Mouse (Mus musculus) C2C12 (cell line): ENCODE measurements around the gene Ankrd39. TPM values are rescaled to one million over a fixed set of nuclear protein-coding genes. Genes with fewer than 3 reads are reported as not detected.

ENCODE experiments used
- H3K27me3 ChIP-seq: one replicate; pipeline ENCODE4 v1.6.1; 2011; ENCODE audit not compliant: control insufficient read depth, insufficient read depth, insufficient read length
- H3K36me3 ChIP-seq: one replicate; pipeline ENCODE4 v1.6.1; 2011; ENCODE audit not compliant: control insufficient read depth, insufficient read depth
- H3K4me3 ChIP-seq: one replicate; pipeline ENCODE4 v1.5.1; 2011; ENCODE audit warnings: mild to moderate bottlenecking, control low read depth; ENCODE audit not compliant: poor library complexity, insufficient read depth, severe bottlenecking
- H3K79me2 ChIP-seq: one replicate; pipeline ENCODE4 v1.6.1; 2011; ENCODE audit not compliant: control insufficient read depth, insufficient read depth
- H3K79me3 ChIP-seq: one replicate; pipeline ENCODE4 v1.6.1; 2011; ENCODE audit warnings: low read depth, control low read depth
- H3ac ChIP-seq: one replicate; pipeline ENCODE3; 2011; ENCODE audit warnings: low read depth; ENCODE audit not compliant: control insufficient read depth, insufficient read length
- CEBPB ChIP-seq: IDR thresholded peaks from one replicate; pipeline ENCODE4 v1.6.1; 2011; ENCODE audit warnings: low read depth, mild to moderate bottlenecking, control low read depth, moderate library complexity
- CTCF ChIP-seq: IDR thresholded peaks from one replicate; pipeline ENCODE4 v1.5.1; 2011; ENCODE audit not compliant: control insufficient read depth, insufficient read depth, insufficient read length
- FOSL1 ChIP-seq: IDR thresholded peaks from one replicate; pipeline ENCODE4 v1.8.0; 2011; ENCODE audit warnings: mild to moderate bottlenecking, low read length; ENCODE audit not compliant: poor library complexity, insufficient read depth, severe bottlenecking
- MAX ChIP-seq: IDR thresholded peaks from one replicate; pipeline ENCODE4 v1.6.1; 2011; ENCODE audit warnings: mild to moderate bottlenecking, control low read depth
- MYOD1 ChIP-seq: IDR thresholded peaks from one replicate; pipeline ENCODE4 v1.6.1; 2011; ENCODE audit warnings: low read depth; ENCODE audit not compliant: control insufficient read depth, insufficient read length
- MYOG ChIP-seq: IDR thresholded peaks from one replicate; pipeline ENCODE4 v1.6.1; 2011; ENCODE audit not compliant: control insufficient read depth, insufficient read length; ENCODE audit errors: extremely low read depth
- USF1 ChIP-seq: IDR thresholded peaks from one replicate; pipeline ENCODE4 v1.6.1; 2011; ENCODE audit warnings: low read depth, mild to moderate bottlenecking, control low read depth, moderate library complexity
- polyA plus RNA-seq: library from polyadenylated mRNA; unstranded; fragments of >200 nt; fragmentation: generic; extraction: Trizol; gene quantifications from one replicate; pipeline ENCODE4 v1.2.1, GENCODE M21; 2012; ENCODE audit warnings: missing spikeins

The Ankrd39 gene
- polyA plus RNA-seq, 1 experiment, result 7.8 TPM

DNA sequence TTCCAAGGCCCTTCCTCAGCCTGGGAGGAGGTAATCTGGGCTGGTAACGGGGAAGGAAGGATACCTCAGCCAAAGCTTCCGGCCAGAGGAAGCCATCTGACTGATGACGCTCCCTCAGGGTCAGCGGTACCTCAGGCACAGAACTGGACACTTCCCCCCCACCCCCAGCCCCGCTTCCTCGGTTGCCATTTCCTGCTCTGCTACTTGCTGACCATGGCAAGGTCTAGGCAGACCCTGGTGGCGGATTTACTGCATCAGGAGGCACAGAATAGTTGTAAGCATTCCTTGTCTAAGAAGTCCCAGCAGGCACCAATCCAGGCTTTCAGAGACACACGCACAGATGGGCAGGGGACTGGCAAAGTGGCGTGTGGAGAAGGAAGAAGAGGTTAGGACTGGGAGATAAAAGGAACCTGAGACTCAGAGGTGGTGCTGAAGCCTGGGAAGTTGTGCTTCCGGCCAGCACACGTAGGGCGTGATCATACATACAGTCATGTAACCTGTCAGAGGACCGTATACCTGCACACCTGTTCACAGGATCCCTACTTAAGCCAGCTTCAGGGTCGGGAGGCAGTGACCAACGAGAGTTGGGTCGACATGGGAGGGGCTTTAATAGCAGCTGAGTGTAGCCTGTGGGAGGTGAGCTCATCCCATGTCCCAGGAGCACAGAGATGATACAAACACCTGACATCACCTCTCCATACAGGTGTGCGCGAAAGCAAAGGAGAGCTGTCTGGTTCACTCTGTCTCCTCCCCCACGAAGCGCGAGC, 7.6 kb upstream of the Ankrd39 start:
- TF ChIP-seq MAX (no peak), CEBPB (no peak), CTCF (no peak), MYOD1 (no peak), USF1 (no peak), MYOG (no peak), FOSL1 (no peak)
- H3K36me3 ChIP-seq, result peaks cover 50% of the 10 kb centered on the region

DNA sequence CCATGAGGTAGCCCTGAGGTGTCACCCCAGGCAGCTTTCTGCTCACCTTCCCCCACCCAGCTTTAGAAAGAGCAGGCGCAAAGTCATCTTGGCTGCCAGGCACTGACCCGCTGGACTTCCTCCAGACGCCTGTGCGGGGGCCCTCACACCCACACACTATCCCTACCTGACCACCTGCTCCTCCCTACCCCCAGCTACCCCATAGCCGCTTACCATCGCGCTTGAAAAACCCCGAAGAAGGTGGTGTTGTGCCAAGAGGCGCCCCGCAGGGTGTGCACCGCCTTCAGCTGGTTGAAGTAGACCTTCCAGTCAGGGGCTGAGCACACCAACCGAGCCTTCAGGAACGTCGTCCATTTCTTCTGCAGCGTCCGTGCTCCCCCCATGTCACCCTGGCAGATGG, 5.3 kb upstream of the Ankrd39 start:
- Histone ChIP-seq H3K27me3 (no peaks in the 10 kb centered on the region), H3K79me2 (peaks cover 66% of the 10 kb centered on the region), H3K79me3 (peaks cover 23% of the 10 kb centered on the region), H3K4me3 (no peak overlapping the region), H3ac (no peak overlapping the region), H3K36me3 (peaks cover 60% of the 10 kb centered on the region)
- TF ChIP-seq MYOD1 (no peak), FOSL1 (no peak), MAX (no peak), CEBPB (no peak), MYOG (no peak), USF1 (no peak), CTCF (no peak)

More for the DNA sequence above, 7.6 kb upstream of the Ankrd39 start:
- no peaks in the 10 kb centered on the region for H3K27me3 ChIP-seq
- peak overlapping the region; percentile 33 for H3ac ChIP-seq
- peaks cover 23% of the 10 kb centered on the region for H3K79me3 ChIP-seq
- peaks cover 57% of the 10 kb centered on the region for H3K79me2 ChIP-seq
- H3K4me3 ChIP-seq, result no peak overlapping the region

DNA sequence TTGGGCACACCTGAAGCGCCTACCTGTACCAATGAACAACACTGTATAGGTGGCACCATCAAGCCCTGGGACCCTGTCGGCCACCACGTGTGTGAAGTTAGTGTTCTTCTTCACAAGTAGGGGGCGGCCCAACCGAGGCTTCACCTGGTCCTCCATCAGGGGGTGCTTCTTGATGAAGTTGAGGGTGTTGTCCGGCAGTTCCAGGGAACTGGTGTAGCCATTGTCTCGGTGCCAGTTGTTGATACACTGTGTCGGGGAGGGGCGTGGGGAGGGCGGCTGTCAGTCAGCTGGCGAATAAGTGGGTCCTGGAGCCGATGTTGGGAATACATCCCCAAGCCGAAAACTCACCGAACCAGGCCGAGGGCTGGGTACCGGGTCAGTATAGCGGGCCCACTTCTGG, 4.7 kb upstream of the Ankrd39 start:
- no peak for TF ChIP-seq USF1
- TF ChIP-seq FOSL1, result no peak
- no peak for TF ChIP-seq MYOD1
- TF ChIP-seq MYOG, result no peak
- TF ChIP-seq MAX, result no peak
- TF ChIP-seq CTCF, result no peak
- no peak for TF ChIP-seq CEBPB
- Histone ChIP-seq H3K79me3 (peaks cover 23% of the 10 kb centered on the region), H3K4me3 (no peak overlapping the region), H3ac (no peak overlapping the region), H3K27me3 (no peaks in the 10 kb centered on the region), H3K36me3 (peaks cover 60% of the 10 kb centered on the region), H3K79me2 (peaks cover 64% of the 10 kb centered on the region)

DNA sequence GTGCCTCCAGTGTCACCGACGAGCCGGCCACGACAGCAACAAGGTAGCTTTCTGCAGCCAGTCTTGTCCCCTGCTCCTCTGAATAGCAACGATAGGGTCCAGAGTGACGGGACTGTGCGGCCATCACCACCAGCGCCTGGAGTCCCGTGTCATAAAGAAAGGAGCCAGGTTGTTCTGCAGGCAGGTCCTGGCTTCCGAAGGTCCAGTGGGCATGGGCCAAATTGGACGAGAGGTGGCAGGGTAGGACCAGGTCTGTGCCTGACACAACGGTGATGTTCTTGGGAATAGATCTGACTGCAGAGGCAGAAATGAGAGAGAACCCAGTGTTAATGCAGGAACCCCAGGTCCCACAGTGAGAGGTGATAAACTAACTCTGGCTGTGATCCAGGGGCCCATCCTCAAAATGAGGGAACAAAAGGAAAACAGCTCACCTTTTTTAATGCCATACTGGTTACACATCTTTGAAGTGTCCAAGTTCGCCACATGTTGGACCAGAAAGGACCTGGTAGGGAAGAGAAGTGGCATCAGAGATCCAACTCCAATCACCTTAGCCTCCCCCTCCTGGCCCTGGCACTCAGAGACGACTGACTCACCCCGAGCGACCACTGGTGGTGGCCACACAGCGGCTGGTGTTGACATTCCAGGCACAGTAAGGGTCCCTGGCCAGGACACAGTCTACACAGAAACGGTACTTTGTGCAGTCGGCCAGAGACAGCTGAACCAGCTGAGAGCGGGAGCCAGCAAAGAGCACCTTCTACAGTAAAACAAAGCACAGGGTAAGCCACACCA, 3.0 kb upstream of the Ankrd39 start:
- no peak overlapping the region for H3K4me3 ChIP-seq
- peaks cover 15% of the 10 kb centered on the region for H3K79me3 ChIP-seq
- no peak for TF ChIP-seq MYOG
- no peak for TF ChIP-seq MYOD1
- no peak for TF ChIP-seq USF1
- TF ChIP-seq FOSL1, result no peak
- TF ChIP-seq MAX, result no peak
- no peak for TF ChIP-seq CTCF
- no peak for TF ChIP-seq CEBPB
- peaks cover 57% of the 10 kb centered on the region for H3K36me3 ChIP-seq
- H3K79me2 ChIP-seq, result peaks cover 63% of the 10 kb centered on the region
- H3K27me3 ChIP-seq, result no peaks in the 10 kb centered on the region
- peak overlapping the region; percentile 32 for H3ac ChIP-seq

DNA sequence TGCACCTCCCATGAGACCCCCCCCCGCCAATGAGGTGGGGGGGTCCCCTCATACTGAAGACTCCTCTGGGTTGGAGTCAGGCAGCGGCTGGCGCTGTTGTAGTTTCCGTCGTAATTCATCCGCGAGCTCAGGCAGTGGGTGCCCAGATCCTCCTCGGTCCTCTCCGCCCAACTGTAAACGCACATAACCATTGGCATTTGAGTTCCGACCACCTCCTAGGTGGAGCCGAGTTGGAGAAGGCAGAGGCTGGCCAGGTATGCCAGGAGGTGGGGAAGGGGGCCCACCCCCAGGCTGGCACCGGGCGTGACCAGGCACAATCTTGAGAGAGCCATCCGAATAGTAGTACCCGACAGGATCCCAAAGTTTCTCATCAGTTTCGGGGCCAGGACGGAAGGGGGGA, 2.2 kb upstream of the Ankrd39 start:
- no peak for TF ChIP-seq CEBPB
- no peak for TF ChIP-seq CTCF
- no peak for TF ChIP-seq USF1
- TF ChIP-seq MYOG, result no peak
- TF ChIP-seq FOSL1, result no peak
- no peak for TF ChIP-seq MYOD1
- TF ChIP-seq MAX, result no peak
- Histone ChIP-seq H3ac (no peak overlapping the region), H3K4me3 (no peak overlapping the region), H3K79me3 (peaks cover 9% of the 10 kb centered on the region), H3K27me3 (no peaks in the 10 kb centered on the region), H3K36me3 (peaks cover 54% of the 10 kb centered on the region), H3K79me2 (peaks cover 58% of the 10 kb centered on the region)
